ENCODE assay signal across 17 mouse cellular contexts in the genomic region with DNA sequence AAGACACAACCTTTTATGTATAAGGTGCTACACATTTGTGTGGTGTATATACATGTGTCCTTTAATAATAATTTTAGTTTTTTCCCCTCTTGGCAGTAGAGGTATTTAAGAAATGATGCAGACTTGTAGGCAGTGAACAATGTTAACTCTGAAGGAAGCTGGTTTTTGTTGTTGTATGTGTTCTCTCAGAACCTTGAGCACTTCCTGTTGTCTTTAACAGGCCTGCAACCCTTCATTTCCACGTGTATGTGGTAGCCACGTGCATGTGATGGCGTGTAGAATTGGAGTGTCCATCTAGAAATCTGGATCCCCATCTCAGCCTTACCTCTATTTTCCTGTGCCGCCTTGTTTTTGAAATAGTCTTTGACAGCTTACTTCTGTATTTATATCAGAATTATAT.
"Had no signal": no experiment of that assay in that cellular context is flagged by ENCODE, and none has a peak within 500 bp of the region (broad histone marks: within the 10 kb centered on the region; RNA-seq: fewer than 3 reads in every experiment).

No protein-coding gene starts in this region.

- H3K9ac ChIP-seq: lung, embryonic 15.5 days; midbrain, embryonic 13.5 days; midbrain, embryonic 15.5 days; neural tube, embryonic 12.5 days; stomach, embryonic 15.5 days had no signal

- H3K36me3 ChIP-seq: lung, embryonic 15.5 days; midbrain, embryonic 15.5 days; neural tube, embryonic 12.5 days; stomach, embryonic 15.5 days had no signal

- H3K27ac ChIP-seq: lung, embryonic 15.5 days; macrophage; midbrain, embryonic 13.5 days; midbrain, embryonic 15.5 days; neural tube, embryonic 12.5 days; stomach, embryonic 15.5 days; stomach, postnatal 0 days had no signal

- H3K4me3 ChIP-seq: lung, embryonic 15.5 days; megakaryocyte, embryonic 14.5 days; midbrain, embryonic 13.5 days; midbrain, embryonic 15.5 days; neural tube, embryonic 12.5 days; stomach, embryonic 15.5 days had no signal

- H3K9me3 ChIP-seq: lung, embryonic 15.5 days; megakaryocyte, embryonic 14.5 days; midbrain, embryonic 13.5 days; midbrain, embryonic 15.5 days; neural tube, embryonic 12.5 days; stomach, embryonic 15.5 days had no signal

- DNase-seq: lung, adult 2 months; lung, postnatal 14 days; lung, postnatal 36 days; right cerebral cortex, postnatal 14 days; thymus, adult 2 months; thymus, postnatal 25 days; thymus, postnatal 4 days had no signal

- H3K27me3 ChIP-seq: lung, embryonic 15.5 days; megakaryocyte, embryonic 14.5 days; midbrain, embryonic 13.5 days; midbrain, embryonic 15.5 days; neural tube, embryonic 12.5 days; stomach, embryonic 15.5 days had no signal

- H3K4me2 ChIP-seq: lung, embryonic 15.5 days; midbrain, embryonic 11.5 days; midbrain, embryonic 13.5 days; midbrain, embryonic 15.5 days; neural tube, embryonic 12.5 days; stomach, embryonic 15.5 days had no signal

- H3K4me1 ChIP-seq: lung, embryonic 15.5 days; midbrain, embryonic 13.5 days; midbrain, embryonic 15.5 days; neural tube, embryonic 12.5 days; stomach, embryonic 15.5 days had no signal

- ATAC-seq: lung, postnatal 0 days; midbrain, embryonic 13.5 days; midbrain, embryonic 15.5 days had no signal
